Mouse (Mus musculus): ENCODE measurements around the gene Adamtsl5. TPM values are rescaled to one million over a fixed set of nuclear protein-coding genes. Genes with fewer than 3 reads are reported as not detected.

Adamtsl5 gene
- polyA plus RNA-seq, 1 experiment from 2014 or later = 0.51 TPM

- H3K9me3 ChIP-seq (ENCODE audit: control insufficient read depth, low read length) = no peaks in the 10 kb centered on the region
- ATAC-seq (replicated peaks; ENCODE audit: low FRiP score) (no peak), DNase-seq (ENCODE audit: low spot score) (peak; percentile 76)
- H3K9ac ChIP-seq (ENCODE audit: low read length) = peak overlapping the region; percentile 51
- H3K27me3 ChIP-seq (ENCODE audit: control insufficient read depth, insufficient read depth, low read length) = no peaks in the 10 kb centered on the region; the same call in 1 of the 2 replicates
- H3K4me3 ChIP-seq (ENCODE audit: low read depth, low read length) = peak overlapping the region; percentile 44
- no peak overlapping the region for H3K27ac ChIP-seq (ENCODE audit: low read depth, low read length)
- peak overlapping the region; percentile 74 for H3K4me2 ChIP-seq (ENCODE audit: low read depth, low read length, severe bottlenecking)
- WGBS = 7% methylated on average over 28 of the region's 28 CpGs
- no peaks in the 10 kb centered on the region; the same call in 1 of the 2 replicates for H3K36me3 ChIP-seq (ENCODE audit: control insufficient read depth, insufficient read depth, low read length)
- H3K4me1 ChIP-seq (replicated peaks; ENCODE audit: control insufficient read depth, insufficient read depth, low read length) = peaks cover 18% of the 10 kb centered on the region; the same call in 1 of the 2 replicates
These were observed 25.4 kb downstream of the Adamtsl5 start for GRCm38 (mm10) chr10:80322811-80323211.

- DNase-seq (ENCODE audit: low spot score) (peak; percentile 60), ATAC-seq (replicated peaks; ENCODE audit: low FRiP score) (no peak)
- Histone ChIP-seq H3K4me1 (replicated peaks; ENCODE audit: control insufficient read depth, insufficient read depth, low read length) (peaks cover 18% of the 10 kb centered on the region; the same call in 1 of the 2 replicates), H3K27me3 (ENCODE audit: control insufficient read depth, insufficient read depth, low read length) (no peaks in the 10 kb centered on the region; the same call in 1 of the 2 replicates), H3K36me3 (ENCODE audit: control insufficient read depth, insufficient read depth, low read length) (no peaks in the 10 kb centered on the region; the same call in 1 of the 2 replicates), H3K9me3 (ENCODE audit: control insufficient read depth, low read length) (no peaks in the 10 kb centered on the region), H3K27ac (ENCODE audit: low read depth, low read length) (no peak overlapping the region), H3K4me3 (ENCODE audit: low read depth, low read length) (peak overlapping the region; percentile 44), H3K4me2 (ENCODE audit: low read depth, low read length, severe bottlenecking) (peak overlapping the region; percentile 8; the same call in 1 of the 2 replicates), H3K9ac (ENCODE audit: low read length) (no peak overlapping the region)
- 93% methylated on average over 21 of the region's 21 CpGs for WGBS
These were observed 26.3 kb downstream of the Adamtsl5 start for GRCm38 (mm10) chr10:80321670-80322581.

GRCm38 (mm10) chr10:80321014-80321669, 27.1 kb downstream of the Adamtsl5 start:
- Histone ChIP-seq H3K27me3 (ENCODE audit: control insufficient read depth, insufficient read depth, low read length) (no peaks in the 10 kb centered on the region; the same call in 1 of the 2 replicates), H3K4me2 (ENCODE audit: low read depth, low read length, severe bottlenecking) (no peak overlapping the region), H3K9me3 (ENCODE audit: control insufficient read depth, low read length) (no peaks in the 10 kb centered on the region), H3K27ac (ENCODE audit: low read depth, low read length) (no peak overlapping the region), H3K9ac (ENCODE audit: low read length) (no peak overlapping the region), H3K36me3 (ENCODE audit: control insufficient read depth, insufficient read depth, low read length) (no peaks in the 10 kb centered on the region; the same call in 1 of the 2 replicates), H3K4me3 (ENCODE audit: low read depth, low read length) (no peak overlapping the region), H3K4me1 (replicated peaks; ENCODE audit: control insufficient read depth, insufficient read depth, low read length) (peaks cover 18% of the 10 kb centered on the region)
- ATAC-seq (replicated peaks; ENCODE audit: low FRiP score) = no peak
- no peak for DNase-seq (ENCODE audit: low spot score)
- WGBS = 80% methylated on average over 6 of the region's 6 CpGs

- Histone ChIP-seq H3K4me2 (ENCODE audit: low read depth, low read length, severe bottlenecking) (peak within 1 kb of the TSS; percentile 86), H3K4me3 (ENCODE audit: low read depth, low read length) (peak within 1 kb of the TSS; percentile 88), H3K4me1 (replicated peaks; ENCODE audit: control insufficient read depth, insufficient read depth, low read length) (peaks cover 23% of the 10 kb centered on the region), H3K9ac (ENCODE audit: low read length) (peak within 1 kb of the TSS; percentile 75), H3K36me3 (ENCODE audit: control insufficient read depth, insufficient read depth, low read length) (no peaks in the 10 kb centered on the region; the same call in 1 of the 2 replicates), H3K27ac (ENCODE audit: low read depth, low read length) (0 out of 2 replicates have a peak within 1 kb of the TSS, but pooled peaks have one; percentile 25), H3K9me3 (ENCODE audit: control insufficient read depth, low read length) (no peaks in the 10 kb centered on the region), H3K27me3 (ENCODE audit: control insufficient read depth, insufficient read depth, low read length) (peaks cover 4% of the 10 kb centered on the region)
- peak; percentile 62 for ATAC-seq (replicated peaks; ENCODE audit: low FRiP score)
- peak; percentile 93 for DNase-seq (ENCODE audit: low spot score)
- under 1% methylated on average over 34 of the region's 34 CpGs for WGBS
These were observed 27.9 kb downstream of the Adamtsl5 start, which contains the start of gene 2310011J03Rik for GRCm38 (mm10) chr10:80320340-80320760. 2310011J03Rik (minus strand) TSS chr10:80320537.

- Histone ChIP-seq H3K27me3 (ENCODE audit: control insufficient read depth, insufficient read depth, low read length) (peaks cover 16% of the 10 kb centered on the region), H3K9ac (ENCODE audit: low read length) (no peak overlapping the region), H3K4me3 (ENCODE audit: low read depth, low read length) (no peak overlapping the region), H3K36me3 (ENCODE audit: control insufficient read depth, insufficient read depth, low read length) (no peaks in the 10 kb centered on the region; the same call in 1 of the 2 replicates), H3K4me1 (replicated peaks; ENCODE audit: control insufficient read depth, insufficient read depth, low read length) (peaks cover 17% of the 10 kb centered on the region), H3K27ac (ENCODE audit: low read depth, low read length) (no peak overlapping the region), H3K9me3 (ENCODE audit: control insufficient read depth, low read length) (no peaks in the 10 kb centered on the region), H3K4me2 (ENCODE audit: low read depth, low read length, severe bottlenecking) (no peak overlapping the region)
- 66% methylated on average over 10 of the region's 10 CpGs for WGBS
- ATAC-seq (replicated peaks; ENCODE audit: low FRiP score) (no peak), DNase-seq (ENCODE audit: low spot score) (no peak)
These were observed 31.2 kb downstream of the Adamtsl5 start for GRCm38 (mm10) chr10:80317011-80317410.

GRCm38 (mm10) chr10:80316359-80316781, 31.8 kb downstream of the Adamtsl5 start:
- Histone ChIP-seq H3K27ac (ENCODE audit: low read depth, low read length) (no peak overlapping the region), H3K4me1 (replicated peaks; ENCODE audit: control insufficient read depth, insufficient read depth, low read length) (peaks cover 17% of the 10 kb centered on the region), H3K9ac (ENCODE audit: low read length) (no peak overlapping the region; the same call in 1 of the 2 replicates), H3K4me2 (ENCODE audit: low read depth, low read length, severe bottlenecking) (no peak overlapping the region), H3K27me3 (ENCODE audit: control insufficient read depth, insufficient read depth, low read length) (peaks cover 16% of the 10 kb centered on the region), H3K9me3 (ENCODE audit: control insufficient read depth, low read length) (no peaks in the 10 kb centered on the region), H3K36me3 (ENCODE audit: control insufficient read depth, insufficient read depth, low read length) (peaks cover 3% of the 10 kb centered on the region; the same call in 1 of the 2 replicates), H3K4me3 (ENCODE audit: low read depth, low read length) (no peak overlapping the region)
- ATAC-seq (replicated peaks; ENCODE audit: low FRiP score) = peak; percentile 19; the same call in 1 of the 2 replicates
- 40% methylated on average over 11 of the region's 11 CpGs for WGBS
- DNase-seq (ENCODE audit: low spot score) = peak; percentile 61

GRCm38 (mm10) chr10:80315315-80315714, 32.9 kb downstream of the Adamtsl5 start:
- no peaks in the 10 kb centered on the region for H3K9me3 ChIP-seq (ENCODE audit: control insufficient read depth, low read length)
- 53% methylated on average over 27 of the region's 27 CpGs for WGBS
- peak; percentile 68 for DNase-seq (ENCODE audit: low spot score)
- peaks cover 17% of the 10 kb centered on the region for H3K4me1 ChIP-seq (replicated peaks; ENCODE audit: control insufficient read depth, insufficient read depth, low read length)
- H3K27me3 ChIP-seq (ENCODE audit: control insufficient read depth, insufficient read depth, low read length) = peaks cover 16% of the 10 kb centered on the region
- no peak overlapping the region for H3K27ac ChIP-seq (ENCODE audit: low read depth, low read length)
- H3K4me3 ChIP-seq (ENCODE audit: low read depth, low read length) = no peak overlapping the region
- ATAC-seq (replicated peaks; ENCODE audit: low FRiP score) = no peak
- H3K9ac ChIP-seq (ENCODE audit: low read length) = no peak overlapping the region
- H3K36me3 ChIP-seq (ENCODE audit: control insufficient read depth, insufficient read depth, low read length) = peaks cover 3% of the 10 kb centered on the region; the same call in 1 of the 2 replicates
- H3K4me2 ChIP-seq (ENCODE audit: low read depth, low read length, severe bottlenecking) = no peak overlapping the region

- Histone ChIP-seq H3K4me1 (replicated peaks; ENCODE audit: control insufficient read depth, insufficient read depth, low read length) (peaks cover 15% of the 10 kb centered on the region), H3K9me3 (ENCODE audit: control insufficient read depth, low read length) (no peaks in the 10 kb centered on the region), H3K36me3 (ENCODE audit: control insufficient read depth, insufficient read depth, low read length) (peaks cover 3% of the 10 kb centered on the region; the same call in 1 of the 2 replicates), H3K27me3 (ENCODE audit: control insufficient read depth, insufficient read depth, low read length) (peaks cover 16% of the 10 kb centered on the region), H3K4me2 (ENCODE audit: low read depth, low read length, severe bottlenecking) (no peak overlapping the region), H3K4me3 (ENCODE audit: low read depth, low read length) (no peak overlapping the region), H3K27ac (ENCODE audit: low read depth, low read length) (no peak overlapping the region), H3K9ac (ENCODE audit: low read length) (no peak overlapping the region)
- 60% methylated on average over 16 of the region's 16 CpGs for WGBS
- ATAC-seq (replicated peaks; ENCODE audit: low FRiP score) = no peak
- peak; percentile 59 for DNase-seq (ENCODE audit: low spot score)
These were observed 33.7 kb downstream of the Adamtsl5 start for GRCm38 (mm10) chr10:80314494-80315001.

Measured in forebrain, embryonic 11.5 days (tissue).